Mouse (Mus musculus) neural tube, embryonic 10.5 days (tissue): Measurements from ENCODE around the gene Bloc1s5.

ENCODE experiments used
- DNase-seq: peaks from one replicate; pipeline ENCODE4 v3.0.0-alpha.2; 2017; ENCODE audit warnings: low spot score; ENCODE audit errors: extremely low spot score

Bloc1s5 gene

GRCm38 (mm10) chr13:38573281-38573680, 61.6 kb downstream of the Bloc1s5 start:
- DNase-seq, result no peak

GRCm38 (mm10) chr13:38565245-38565644, 69.7 kb downstream of the Bloc1s5 start:
- no peak for DNase-seq

- DNase-seq, result no peak
Measured at GRCm38 (mm10) chr13:38554611-38555010, 80.3 kb downstream of the Bloc1s5 start.

- DNase-seq, result no peak
Measured at GRCm38 (mm10) chr13:38554210-38554609, 80.7 kb downstream of the Bloc1s5 start.

- DNase-seq, result no peak
Measured at GRCm38 (mm10) chr13:38548681-38549080, 86.2 kb downstream of the Bloc1s5 start.

GRCm38 (mm10) chr13:38547717-38548116, 87.2 kb downstream of the Bloc1s5 start:
- DNase-seq, result no peak

GRCm38 (mm10) chr13:38546754-38547153, 88.2 kb downstream of the Bloc1s5 start:
- no peak for DNase-seq

GRCm38 (mm10) chr13:38545460-38545859, 89.4 kb downstream of the Bloc1s5 start:
- DNase-seq, result no peak

GRCm38 (mm10) chr13:38544769-38545445, 90.0 kb downstream of the Bloc1s5 start:
- DNase-seq, result no peak

- DNase-seq, result no peak
Measured at GRCm38 (mm10) chr13:38543455-38544125, 91.3 kb downstream of the Bloc1s5 start.
